Mouse (Mus musculus): ENCODE data around the gene Plekhg5. TPM values are rescaled to one million over a fixed set of nuclear protein-coding genes. Genes with fewer than 3 reads are reported as not detected.
A peak's percentile ranks its signal among the peaks of the same experiment; 100 is the strongest.

Plekhg5 gene
- polyA plus RNA-seq, 1 experiment from 2014 or later = 17.4 TPM

DNA sequence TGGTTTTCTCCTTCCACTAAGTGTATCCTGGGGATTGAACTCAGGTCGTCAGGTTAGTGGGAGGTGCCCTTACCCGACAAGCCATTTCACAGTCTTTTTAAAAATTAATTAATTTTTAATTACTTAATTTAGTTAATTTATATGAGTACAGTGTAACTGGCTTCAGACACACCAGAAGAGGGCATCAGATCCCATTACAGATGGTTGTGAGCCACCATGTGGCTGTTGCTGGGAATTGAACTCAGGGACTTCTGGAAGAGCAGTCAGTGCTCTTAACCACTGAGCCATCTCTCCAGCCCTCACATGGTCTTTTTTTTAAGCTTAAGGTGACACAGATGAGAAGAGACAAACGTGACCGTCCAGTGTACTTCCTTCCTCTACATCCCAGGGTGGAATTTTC lies 82.7 kb downstream of the Plekhg5 start:
- Histone ChIP-seq H3K9me3 (ENCODE audit: low read length) (no peaks in the 10 kb centered on the region), H3K36me3 (ENCODE audit: insufficient read depth, low read length) (no peaks in the 10 kb centered on the region), H3K27me3 (replicated peaks; ENCODE audit: insufficient read depth, low read length) (peaks cover 46% of the 10 kb centered on the region), H3K4me3 (ENCODE audit: low read depth, low read length) (no peak overlapping the region), H3K4me1 (ENCODE audit: insufficient read depth, low read depth, low read length) (peaks cover 9% of the 10 kb centered on the region), H3K27ac (ENCODE audit: low read length) (no peak overlapping the region), H3K9ac (replicated peaks; ENCODE audit: low read depth) (no peak overlapping the region), H3K4me2 (replicated peaks; ENCODE audit: low read depth, low read length) (no peak overlapping the region)
- DNase-seq (ENCODE audit: low spot score) (no peak), ATAC-seq (no peak)
- WGBS = 60% methylated on average over 4 of the region's 4 CpGs
- TF ChIP-seq EP300 (IDR thresholded peaks at IDR 0.05) = no peak
- TF ChIP-seq CTCF (IDR thresholded peaks at IDR 0.05) = peak; percentile 24

DNA sequence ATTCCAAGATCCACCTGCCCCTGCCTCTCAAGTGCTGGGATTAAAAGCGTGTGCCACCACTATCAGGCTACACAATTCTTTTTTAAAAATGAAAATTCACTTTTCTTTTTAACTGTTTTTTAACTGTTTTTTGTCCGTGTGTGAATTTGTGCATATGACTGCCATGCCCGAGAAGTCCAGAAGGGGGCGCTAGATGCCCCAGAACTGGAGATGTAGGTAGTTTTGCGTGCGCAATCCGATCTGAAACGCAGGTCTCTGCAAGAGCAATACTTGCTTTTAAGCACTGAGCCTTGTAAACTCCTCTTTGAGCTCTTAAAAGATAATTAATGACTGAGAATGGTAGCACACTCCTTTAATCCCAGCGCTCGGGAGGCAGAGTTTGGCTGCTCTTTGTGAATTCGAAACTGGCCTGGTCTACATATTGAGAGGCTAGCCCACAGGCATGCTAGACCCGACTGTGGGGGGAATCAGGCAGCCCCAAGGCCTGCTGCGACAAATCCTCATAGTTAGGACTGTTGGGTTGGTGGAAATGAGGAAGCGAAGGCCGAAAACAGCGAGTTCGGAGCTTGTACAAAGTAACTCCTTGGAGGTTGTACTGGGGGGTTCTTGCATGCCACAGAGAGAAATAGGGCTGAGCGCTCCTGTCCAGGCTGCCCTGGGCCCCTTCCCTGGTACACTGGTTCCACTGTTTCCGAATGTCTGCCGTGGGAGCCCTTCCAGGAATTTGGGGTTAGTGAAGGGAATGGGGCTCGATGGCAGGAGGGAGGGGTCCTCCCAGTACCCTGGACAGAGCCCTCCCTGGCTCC lies 85.7 kb downstream of the Plekhg5 start:
- ATAC-seq (no peak), DNase-seq (ENCODE audit: low spot score) (no peak)
- 13% methylated on average over 21 of the region's 21 CpGs for WGBS
- peaks cover 43% of the 10 kb centered on the region for H3K27me3 ChIP-seq (replicated peaks; ENCODE audit: insufficient read depth, low read length)
- no peaks in the 10 kb centered on the region for H3K9me3 ChIP-seq (ENCODE audit: low read length)
- no peak overlapping the region for H3K9ac ChIP-seq (replicated peaks; ENCODE audit: low read depth)
- no peak overlapping the region for H3K27ac ChIP-seq (ENCODE audit: low read length)
- TF ChIP-seq CTCF (IDR thresholded peaks at IDR 0.05) (peak; percentile 73), EP300 (IDR thresholded peaks at IDR 0.05) (no peak)
- H3K4me3 ChIP-seq (ENCODE audit: low read depth, low read length) = peak overlapping the region; percentile 24; the same call in 1 of the 2 replicates
- peaks cover 6% of the 10 kb centered on the region; the same call in 1 of the 2 replicates for H3K4me1 ChIP-seq (ENCODE audit: insufficient read depth, low read depth, low read length)
- peak overlapping the region; percentile 49 for H3K4me2 ChIP-seq (replicated peaks; ENCODE audit: low read depth, low read length)
- H3K36me3 ChIP-seq (ENCODE audit: insufficient read depth, low read length) = no peaks in the 10 kb centered on the region

- DNase-seq (ENCODE audit: low spot score) (no peak), ATAC-seq (no peak)
- no peaks in the 10 kb centered on the region for H3K36me3 ChIP-seq (ENCODE audit: insufficient read depth, low read length)
- H3K4me1 ChIP-seq (ENCODE audit: insufficient read depth, low read depth, low read length) = peaks cover 6% of the 10 kb centered on the region; the same call in 1 of the 2 replicates
- H3K9me3 ChIP-seq (ENCODE audit: low read length) = no peaks in the 10 kb centered on the region
- peak within 1 kb of the TSS; percentile 24; the same call in 1 of the 2 replicates for H3K4me3 ChIP-seq (ENCODE audit: low read depth, low read length)
- peak within 1 kb of the TSS; percentile 49 for H3K4me2 ChIP-seq (replicated peaks; ENCODE audit: low read depth, low read length)
- TF ChIP-seq EP300 (IDR thresholded peaks at IDR 0.05) (no peak), CTCF (IDR thresholded peaks at IDR 0.05) (no peak)
- no peak within 1 kb of the TSS for H3K9ac ChIP-seq (replicated peaks; ENCODE audit: low read depth)
- 4% methylated on average over 35 of the region's 35 CpGs for WGBS
- H3K27ac ChIP-seq (ENCODE audit: low read length) = no peak within 1 kb of the TSS
- H3K27me3 ChIP-seq (replicated peaks; ENCODE audit: insufficient read depth, low read length) = peaks cover 37% of the 10 kb centered on the region
Measured at GRCm38 (mm10) chr4:152158585-152159284, 86.4 kb downstream of the Plekhg5 start, which contains the start of gene Hes2. Hes2 (plus strand) TSS chr4:152158867.

DNA sequence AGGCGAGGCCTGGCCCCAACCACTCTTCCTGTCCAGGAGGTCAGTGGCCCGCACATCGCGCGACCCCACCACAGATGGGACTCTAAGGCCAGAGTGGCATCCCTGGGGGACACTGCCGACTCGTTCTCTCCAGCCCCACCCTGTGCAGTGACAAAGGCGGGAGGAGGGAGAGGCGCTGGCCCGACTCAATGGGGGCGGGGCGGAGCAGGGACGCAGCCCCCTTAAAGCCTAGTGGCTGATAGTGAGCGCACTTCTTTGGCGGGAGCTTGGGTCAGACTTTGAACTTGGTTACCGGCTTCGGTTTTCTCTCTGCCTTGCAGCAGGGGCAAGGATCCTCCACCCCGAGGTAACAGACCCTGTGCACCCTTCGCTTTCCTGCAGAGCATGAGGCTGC lies 87.0 kb downstream of the Plekhg5 start:
- Histone ChIP-seq H3K27me3 (replicated peaks; ENCODE audit: insufficient read depth, low read length) (peaks cover 37% of the 10 kb centered on the region), H3K4me2 (replicated peaks; ENCODE audit: low read depth, low read length) (peak overlapping the region; percentile 49), H3K9me3 (ENCODE audit: low read length) (no peaks in the 10 kb centered on the region), H3K9ac (replicated peaks; ENCODE audit: low read depth) (no peak overlapping the region), H3K27ac (ENCODE audit: low read length) (no peak overlapping the region), H3K4me1 (ENCODE audit: insufficient read depth, low read depth, low read length) (peaks cover 6% of the 10 kb centered on the region; the same call in 1 of the 2 replicates), H3K36me3 (ENCODE audit: insufficient read depth, low read length) (no peaks in the 10 kb centered on the region), H3K4me3 (ENCODE audit: low read depth, low read length) (0 out of 2 replicates have a peak overlapping the region, but pooled peaks have one; percentile 3)
- WGBS = 3% methylated on average over 17 of the region's 19 CpGs
- DNase-seq (ENCODE audit: low spot score) (no peak), ATAC-seq (peak; percentile 9; the same call in 1 of the 2 replicates)
- no peak for TF ChIP-seq EP300 (IDR thresholded peaks at IDR 0.05)
- no peak for TF ChIP-seq CTCF (IDR thresholded peaks at IDR 0.05)

DNA sequence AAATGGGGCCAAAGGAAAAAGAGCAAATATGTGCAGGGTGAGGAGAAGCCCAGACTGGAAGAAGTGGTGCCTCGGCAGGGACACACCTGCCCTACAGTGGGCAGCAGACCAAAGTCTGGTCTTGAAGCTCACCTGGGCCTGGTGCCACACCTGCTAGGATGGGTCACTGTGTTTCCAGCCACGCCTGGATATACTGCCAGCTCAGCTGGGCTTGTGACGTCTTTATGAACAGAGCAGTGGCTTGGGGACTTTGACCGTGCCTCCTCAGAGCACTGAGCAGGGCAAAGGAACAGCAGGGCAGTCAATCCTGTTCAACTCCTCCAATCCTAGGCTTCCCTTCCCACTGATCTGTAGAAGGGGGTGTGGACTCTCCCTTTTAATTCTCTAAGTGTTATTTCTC lies 88.5 kb downstream of the Plekhg5 start:
- peaks cover 6% of the 10 kb centered on the region; the same call in 1 of the 2 replicates for H3K4me1 ChIP-seq (ENCODE audit: insufficient read depth, low read depth, low read length)
- H3K27me3 ChIP-seq (replicated peaks; ENCODE audit: insufficient read depth, low read length) = peaks cover 37% of the 10 kb centered on the region
- TF ChIP-seq EP300 (IDR thresholded peaks at IDR 0.05) (no peak), CTCF (IDR thresholded peaks at IDR 0.05) (no peak)
- no peaks in the 10 kb centered on the region for H3K9me3 ChIP-seq (ENCODE audit: low read length)
- H3K4me3 ChIP-seq (ENCODE audit: low read depth, low read length) = no peak overlapping the region
- no peak overlapping the region for H3K9ac ChIP-seq (replicated peaks; ENCODE audit: low read depth)
- DNase-seq (ENCODE audit: low spot score) (no peak), ATAC-seq (no peak)
- no peak overlapping the region for H3K27ac ChIP-seq (ENCODE audit: low read length)
- no peak overlapping the region for H3K4me2 ChIP-seq (replicated peaks; ENCODE audit: low read depth, low read length)
- H3K36me3 ChIP-seq (ENCODE audit: insufficient read depth, low read length) = no peaks in the 10 kb centered on the region
- 37% methylated on average over 4 of the region's 4 CpGs for WGBS

GRCm38 (mm10) chr4:152161601-152162000 lies 89.3 kb downstream of the Plekhg5 start:
- no peak overlapping the region for H3K27ac ChIP-seq (ENCODE audit: low read length)
- peaks cover 37% of the 10 kb centered on the region for H3K27me3 ChIP-seq (replicated peaks; ENCODE audit: insufficient read depth, low read length)
- peaks cover 6% of the 10 kb centered on the region; the same call in 1 of the 2 replicates for H3K4me1 ChIP-seq (ENCODE audit: insufficient read depth, low read depth, low read length)
- H3K36me3 ChIP-seq (ENCODE audit: insufficient read depth, low read length) = no peaks in the 10 kb centered on the region
- no peak overlapping the region for H3K4me3 ChIP-seq (ENCODE audit: low read depth, low read length)
- WGBS = 67% methylated on average over 6 of the region's 6 CpGs
- H3K4me2 ChIP-seq (replicated peaks; ENCODE audit: low read depth, low read length) = no peak overlapping the region
- ATAC-seq (no peak), DNase-seq (ENCODE audit: low spot score) (no peak)
- no peak overlapping the region for H3K9ac ChIP-seq (replicated peaks; ENCODE audit: low read depth)
- no peak for TF ChIP-seq EP300 (IDR thresholded peaks at IDR 0.05)
- TF ChIP-seq CTCF (IDR thresholded peaks at IDR 0.05) = no peak
- H3K9me3 ChIP-seq (ENCODE audit: low read length) = no peaks in the 10 kb centered on the region
